8 mouse cellular contexts compared by ENCODE assay signal in the genomic region with DNA sequence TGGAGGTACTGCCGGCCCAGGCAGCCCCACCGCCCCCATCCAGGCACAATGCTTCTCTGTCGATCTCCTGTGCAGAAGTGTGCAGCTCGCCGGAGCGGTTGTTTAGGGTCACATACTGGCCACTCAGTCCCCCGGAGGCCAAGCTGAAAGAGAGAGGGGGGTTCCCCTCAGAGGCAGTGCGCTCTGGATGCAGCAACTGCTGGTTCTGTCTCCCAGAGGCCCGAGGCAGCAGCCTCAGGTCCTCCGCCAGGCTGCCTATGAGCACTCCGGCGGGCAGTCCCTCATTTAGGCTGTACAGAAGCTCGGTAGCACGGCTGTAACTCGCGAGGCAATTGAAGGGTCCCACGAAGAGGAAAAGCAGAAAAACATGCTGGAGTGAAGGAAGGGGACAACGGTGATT. TPM values are rescaled to one million over a fixed set of nuclear protein-coding genes. Genes with fewer than 3 reads are reported as not detected.
DNase-seq lines count a peak whose midpoint lies in the region; ATAC-seq lines count a peak whose summit lies in the region.

No protein-coding gene starts in this region.

- ATAC-seq in embryonic facial prominence, embryonic 13.5 days (ENCODE audit: insufficient number of reproducible peaks, insufficient read depth, low FRiP score, low TSS enrichment, low read depth): no peak
- ATAC-seq in hindbrain, embryonic 12.5 days (ENCODE audit: low FRiP score): peak; percentile 62; the same call in 1 of the 2 replicates
- peak; percentile 80 for ATAC-seq in midbrain, embryonic 12.5 days (ENCODE audit: low FRiP score, low read depth)
- no peak for ATAC-seq in activated CD4-positive, CD25-positive, alpha-beta regulatory T cell, adult 4 months

- H3K4me2 ChIP-seq in embryonic facial prominence, embryonic 13.5 days: peak overlapping the region; percentile 90
- H3K4me2 ChIP-seq in hindbrain, embryonic 12.5 days (replicated peaks): peak overlapping the region; percentile 93
- peak overlapping the region; percentile 93 for H3K4me2 ChIP-seq in midbrain, embryonic 12.5 days (replicated peaks)

- peaks cover 12% of the 10 kb centered on the region; the same call in 1 of the 2 replicates for H3K4me1 ChIP-seq in embryonic facial prominence, embryonic 13.5 days
- peaks cover 14% of the 10 kb centered on the region for H3K4me1 ChIP-seq in hindbrain, embryonic 12.5 days
- H3K4me1 ChIP-seq in midbrain, embryonic 12.5 days: 0 out of 2 replicates have a peak, but pooled peaks cover 6% of the 10 kb centered on the region

- WGBS in embryonic facial prominence, embryonic 13.5 days: 1% methylated on average over 18 of the region's 18 CpGs
- WGBS in hindbrain, embryonic 12.5 days: 1% methylated on average over 18 of the region's 18 CpGs
- under 1% methylated on average over 18 of the region's 18 CpGs for WGBS in midbrain, embryonic 12.5 days

- no peak overlapping the region for H3K27ac ChIP-seq in embryonic facial prominence, embryonic 13.5 days
- no peak overlapping the region for H3K27ac ChIP-seq in hindbrain, embryonic 12.5 days
- no peak overlapping the region for H3K27ac ChIP-seq in midbrain, embryonic 12.5 days (replicated peaks)

- no peaks in the 10 kb centered on the region for H3K36me3 ChIP-seq in embryonic facial prominence, embryonic 13.5 days
- no peaks in the 10 kb centered on the region for H3K36me3 ChIP-seq in hindbrain, embryonic 12.5 days
- no peaks in the 10 kb centered on the region for H3K36me3 ChIP-seq in midbrain, embryonic 12.5 days

- DNase-seq in layer of hippocampus, postnatal 10 days (ENCODE audit: low spot score in 2 of 2): peak; percentile 27 to 44
- no peak for DNase-seq in layer of hippocampus, adult 9-10 months (ENCODE audit: low spot score)
- no peak for DNase-seq in spleen, postnatal 36 days (ENCODE audit: low spot score in 2 of 2)
- DNase-seq in cerebellum, adult 11 months: no peak

- H3K4me3 ChIP-seq in embryonic facial prominence, embryonic 13.5 days: peak overlapping the region; percentile 56
- H3K4me3 ChIP-seq in hindbrain, embryonic 12.5 days: peak overlapping the region; percentile 47
- peak overlapping the region; percentile 53 for H3K4me3 ChIP-seq in midbrain, embryonic 12.5 days

- peak overlapping the region; percentile 52 for H3K9ac ChIP-seq in embryonic facial prominence, embryonic 13.5 days
- H3K9ac ChIP-seq in hindbrain, embryonic 12.5 days: peak overlapping the region; percentile 4; the same call in 1 of the 2 replicates
- peak overlapping the region; percentile 41; the same call in 1 of the 2 replicates for H3K9ac ChIP-seq in midbrain, embryonic 12.5 days (replicated peaks)

- H3K9me3 ChIP-seq in embryonic facial prominence, embryonic 13.5 days: no peaks in the 10 kb centered on the region
- H3K9me3 ChIP-seq in hindbrain, embryonic 12.5 days (replicated peaks): no peaks in the 10 kb centered on the region
- no peaks in the 10 kb centered on the region for H3K9me3 ChIP-seq in midbrain, embryonic 12.5 days

- H3K27me3 ChIP-seq in embryonic facial prominence, embryonic 13.5 days: peaks cover 41% of the 10 kb centered on the region
- H3K27me3 ChIP-seq in hindbrain, embryonic 12.5 days: peaks cover 5% of the 10 kb centered on the region
- peaks cover 16% of the 10 kb centered on the region for H3K27me3 ChIP-seq in midbrain, embryonic 12.5 days

RNA-seq across cellular contexts. Expression of gene Pcdh20, which starts 1.8 kb away (rescaled TPM):
- total RNA-seq in layer of hippocampus, postnatal 10 days (2021): 10 to 100 TPM; 68.5 to 83.0 TPM
- polyA plus RNA-seq in embryonic facial prominence, embryonic 13.5 days (2015; fragmentation: Nextera tagmentation; extraction: Ambion mirVana): 3.2 and 6.0 TPM in 2 replicates
- 1.5 and 3.3 TPM in 2 replicates for polyA plus RNA-seq in hindbrain, embryonic 12.5 days (2016; fragmentation: Nextera tagmentation; extraction: Ambion mirVana)
- 1.5 and 1.8 TPM in 2 replicates for polyA plus RNA-seq in midbrain, embryonic 12.5 days (2016; fragmentation: Nextera tagmentation; extraction: Ambion mirVana)
- polyA plus RNA-seq in activated CD4-positive, CD25-positive, alpha-beta regulatory T cell, adult 4 months (2017; shearing (Covaris generic)): not detected

Comparison
In these comparisons a context has a peak if more than half of its experiments do, and no peak if none do; other contexts are left out.
1. DNase-seq: peak in layer of hippocampus, postnatal 10 days (2 of 2); none in layer of hippocampus, adult 9-10 months (single experiment), spleen, postnatal 36 days (0 of 2) and cerebellum, adult 11 months (single experiment).
2. ATAC-seq: peak in hindbrain, embryonic 12.5 days (single experiment) and midbrain, embryonic 12.5 days (single experiment); none in embryonic facial prominence, embryonic 13.5 days (single experiment) and activated CD4-positive, CD25-positive, alpha-beta regulatory T cell, adult 4 months (single experiment).
3. Peak in every context shown above with its lines, with median percentiles within 50 percentile points of each other: H3K4me2 ChIP-seq, H3K4me3 ChIP-seq and H3K9ac ChIP-seq.